Mouse (Mus musculus): ENCODE results near the gene Pde4b. TPM values are rescaled to one million over a fixed set of nuclear protein-coding genes. Genes with fewer than 3 reads are reported as not detected.

Pde4b gene
- polyA plus RNA-seq, 1 experiment = 21.1 TPM

- H3K4me1 ChIP-seq (replicated peaks; ENCODE audit: control insufficient read depth, insufficient read depth, low read length) = peaks cover 10% of the 10 kb centered on the region
- H3K4me3 ChIP-seq (ENCODE audit: control insufficient read depth, insufficient read depth, low read length) = no peak overlapping the region
- no peak overlapping the region for H3K27ac ChIP-seq (ENCODE audit: control insufficient read depth, insufficient read depth, low read length)
- TF ChIP-seq CTCF (IDR thresholded peaks at IDR 0.05; ENCODE audit: borderline replicate concordance, control insufficient read depth, extremely low read depth, insufficient read depth, low read length, poor library complexity) (no peak), POLR2A (IDR thresholded peaks at IDR 0.05; ENCODE audit: control insufficient read depth, extremely low read depth, insufficient read depth, low read length, poor library complexity) (no peak)
- WGBS = 12% methylated on average over 2 of the region's 2 CpGs
- peaks cover 3% of the 10 kb centered on the region; the same call in 1 of the 2 replicates for H3K36me3 ChIP-seq (ENCODE audit: control insufficient read depth, insufficient read depth, low read length)
- DNase-seq = no peak
- no peaks in the 10 kb centered on the region for H3K27me3 ChIP-seq (ENCODE audit: control insufficient read depth, insufficient read depth, low read length)
Measured at GRCm38 (mm10) chr4:102579746-102580145, 492.4 kb downstream of the Pde4b start.

- TF ChIP-seq POLR2A (IDR thresholded peaks at IDR 0.05; ENCODE audit: control insufficient read depth, extremely low read depth, insufficient read depth, low read length, poor library complexity) (no peak), CTCF (IDR thresholded peaks at IDR 0.05; ENCODE audit: borderline replicate concordance, control insufficient read depth, extremely low read depth, insufficient read depth, low read length, poor library complexity) (no peak)
- no peak for DNase-seq
- no peak overlapping the region for H3K4me3 ChIP-seq (ENCODE audit: control insufficient read depth, insufficient read depth, low read length)
- no peaks in the 10 kb centered on the region for H3K27me3 ChIP-seq (ENCODE audit: control insufficient read depth, insufficient read depth, low read length)
- peaks cover 8% of the 10 kb centered on the region; the same call in 1 of the 2 replicates for H3K4me1 ChIP-seq (replicated peaks; ENCODE audit: control insufficient read depth, insufficient read depth, low read length)
- H3K36me3 ChIP-seq (ENCODE audit: control insufficient read depth, insufficient read depth, low read length) = no peaks in the 10 kb centered on the region
- 93% methylated on average over 8 of the region's 8 CpGs for WGBS
- H3K27ac ChIP-seq (ENCODE audit: control insufficient read depth, insufficient read depth, low read length) = no peak overlapping the region
Measured at GRCm38 (mm10) chr4:102582165-102582749, 494.9 kb downstream of the Pde4b start.

GRCm38 (mm10) chr4:102582963-102583362 lies 495.6 kb downstream of the Pde4b start:
- TF ChIP-seq CTCF (IDR thresholded peaks at IDR 0.05; ENCODE audit: borderline replicate concordance, control insufficient read depth, extremely low read depth, insufficient read depth, low read length, poor library complexity) = no peak
- no peak for TF ChIP-seq POLR2A (IDR thresholded peaks at IDR 0.05; ENCODE audit: control insufficient read depth, extremely low read depth, insufficient read depth, low read length, poor library complexity)
- H3K27ac ChIP-seq (ENCODE audit: control insufficient read depth, insufficient read depth, low read length) = no peak overlapping the region
- H3K4me1 ChIP-seq (replicated peaks; ENCODE audit: control insufficient read depth, insufficient read depth, low read length) = peaks cover 8% of the 10 kb centered on the region; the same call in 1 of the 2 replicates
- H3K4me3 ChIP-seq (ENCODE audit: control insufficient read depth, insufficient read depth, low read length) = no peak overlapping the region
- no peaks in the 10 kb centered on the region for H3K27me3 ChIP-seq (ENCODE audit: control insufficient read depth, insufficient read depth, low read length)
- DNase-seq = no peak
- H3K36me3 ChIP-seq (ENCODE audit: control insufficient read depth, insufficient read depth, low read length) = no peaks in the 10 kb centered on the region
- WGBS = 86% methylated on average over 6 of the region's 6 CpGs

- H3K27me3 ChIP-seq (ENCODE audit: control insufficient read depth, insufficient read depth, low read length) = no peaks in the 10 kb centered on the region
- 85% methylated on average over 3 of the region's 3 CpGs for WGBS
- peaks cover 8% of the 10 kb centered on the region; the same call in 1 of the 2 replicates for H3K4me1 ChIP-seq (replicated peaks; ENCODE audit: control insufficient read depth, insufficient read depth, low read length)
- TF ChIP-seq POLR2A (IDR thresholded peaks at IDR 0.05; ENCODE audit: control insufficient read depth, extremely low read depth, insufficient read depth, low read length, poor library complexity) (no peak), CTCF (IDR thresholded peaks at IDR 0.05; ENCODE audit: borderline replicate concordance, control insufficient read depth, extremely low read depth, insufficient read depth, low read length, poor library complexity) (no peak)
- DNase-seq = no peak
- H3K4me3 ChIP-seq (ENCODE audit: control insufficient read depth, insufficient read depth, low read length) = no peak overlapping the region
- no peaks in the 10 kb centered on the region for H3K36me3 ChIP-seq (ENCODE audit: control insufficient read depth, insufficient read depth, low read length)
- no peak overlapping the region for H3K27ac ChIP-seq (ENCODE audit: control insufficient read depth, insufficient read depth, low read length)
Measured at GRCm38 (mm10) chr4:102583469-102583868, 496.1 kb downstream of the Pde4b start.

GRCm38 (mm10) chr4:102584601-102585265 lies 497.4 kb downstream of the Pde4b start:
- WGBS = 80% methylated on average over 6 of the region's 6 CpGs
- H3K4me3 ChIP-seq (ENCODE audit: control insufficient read depth, insufficient read depth, low read length) = no peak overlapping the region
- peaks cover 12% of the 10 kb centered on the region; the same call in 1 of the 2 replicates for H3K4me1 ChIP-seq (replicated peaks; ENCODE audit: control insufficient read depth, insufficient read depth, low read length)
- no peaks in the 10 kb centered on the region for H3K27me3 ChIP-seq (ENCODE audit: control insufficient read depth, insufficient read depth, low read length)
- no peaks in the 10 kb centered on the region for H3K36me3 ChIP-seq (ENCODE audit: control insufficient read depth, insufficient read depth, low read length)
- TF ChIP-seq POLR2A (IDR thresholded peaks at IDR 0.05; ENCODE audit: control insufficient read depth, extremely low read depth, insufficient read depth, low read length, poor library complexity) = no peak
- TF ChIP-seq CTCF (IDR thresholded peaks at IDR 0.05; ENCODE audit: borderline replicate concordance, control insufficient read depth, extremely low read depth, insufficient read depth, low read length, poor library complexity) = no peak
- DNase-seq = no peak
- no peak overlapping the region for H3K27ac ChIP-seq (ENCODE audit: control insufficient read depth, insufficient read depth, low read length)

GRCm38 (mm10) chr4:102585541-102585940 lies 498.2 kb downstream of the Pde4b start:
- 0 out of 2 replicates have a peak, but pooled peaks cover under 1% of the 10 kb centered on the region for H3K36me3 ChIP-seq (ENCODE audit: control insufficient read depth, insufficient read depth, low read length)
- H3K27ac ChIP-seq (ENCODE audit: control insufficient read depth, insufficient read depth, low read length) = no peak overlapping the region
- H3K4me3 ChIP-seq (ENCODE audit: control insufficient read depth, insufficient read depth, low read length) = no peak overlapping the region
- DNase-seq = no peak
- no peaks in the 10 kb centered on the region for H3K27me3 ChIP-seq (ENCODE audit: control insufficient read depth, insufficient read depth, low read length)
- H3K4me1 ChIP-seq (replicated peaks; ENCODE audit: control insufficient read depth, insufficient read depth, low read length) = peaks cover 12% of the 10 kb centered on the region; the same call in 1 of the 2 replicates
- WGBS = 45% methylated on average over 3 of the region's 4 CpGs
- TF ChIP-seq CTCF (IDR thresholded peaks at IDR 0.05; ENCODE audit: borderline replicate concordance, control insufficient read depth, extremely low read depth, insufficient read depth, low read length, poor library complexity) = no peak
- TF ChIP-seq POLR2A (IDR thresholded peaks at IDR 0.05; ENCODE audit: control insufficient read depth, extremely low read depth, insufficient read depth, low read length, poor library complexity) = no peak

All from thymus, adult 2 months (tissue).